Mouse (Mus musculus): Measurements from ENCODE around the gene Gsn. TPM values are rescaled to one million over a fixed set of nuclear protein-coding genes. Genes with fewer than 3 reads are reported as not detected.

Gsn gene
- polyA plus RNA-seq, 1 experiment from 2014 or later: 18.9 TPM

GRCm38 (mm10) chr2:35270531-35270984 is 14.4 kb downstream of the Gsn start:
- Histone ChIP-seq H3K27me3 (replicated peaks; ENCODE audit: low read depth, poor library complexity, severe bottlenecking) (no peaks in the 10 kb centered on the region), H3K4me1 (peaks cover 67% of the 10 kb centered on the region), H3K27ac (replicated peaks) (peak overlapping the region; percentile 54), H3K4me3 (no peak overlapping the region), H3K9me3 (no peaks in the 10 kb centered on the region), H3K36me3 (replicated peaks) (no peaks in the 10 kb centered on the region)
- WGBS: 21% methylated on average over 10 of the region's 10 CpGs
- peak; percentile 73 for DNase-seq (ENCODE audit: low spot score)

GRCm38 (mm10) chr2:35271817-35272216 is 15.6 kb downstream of the Gsn start:
- 48% methylated on average over 2 of the region's 2 CpGs for WGBS
- Histone ChIP-seq H3K4me1 (peaks cover 55% of the 10 kb centered on the region), H3K27me3 (replicated peaks; ENCODE audit: low read depth, poor library complexity, severe bottlenecking) (no peaks in the 10 kb centered on the region), H3K36me3 (replicated peaks) (no peaks in the 10 kb centered on the region), H3K27ac (replicated peaks) (no peak overlapping the region), H3K4me3 (no peak overlapping the region), H3K9me3 (no peaks in the 10 kb centered on the region)
- DNase-seq (ENCODE audit: low spot score): no peak

- DNase-seq (ENCODE audit: low spot score): no peak
- Histone ChIP-seq H3K9me3 (no peaks in the 10 kb centered on the region), H3K27me3 (replicated peaks; ENCODE audit: low read depth, poor library complexity, severe bottlenecking) (no peaks in the 10 kb centered on the region), H3K4me1 (peaks cover 50% of the 10 kb centered on the region), H3K4me3 (no peak overlapping the region), H3K36me3 (replicated peaks) (no peaks in the 10 kb centered on the region), H3K27ac (replicated peaks) (peak overlapping the region; percentile 83)
- WGBS: 91% methylated on average over 6 of the region's 6 CpGs
Measured at GRCm38 (mm10) chr2:35272881-35273280, 16.7 kb downstream of the Gsn start.

GRCm38 (mm10) chr2:35273536-35273935 is 17.4 kb downstream of the Gsn start:
- Histone ChIP-seq H3K9me3 (no peaks in the 10 kb centered on the region), H3K27ac (replicated peaks) (peak overlapping the region; percentile 83), H3K27me3 (replicated peaks; ENCODE audit: low read depth, poor library complexity, severe bottlenecking) (no peaks in the 10 kb centered on the region), H3K4me1 (peaks cover 45% of the 10 kb centered on the region), H3K4me3 (no peak overlapping the region), H3K36me3 (replicated peaks) (no peaks in the 10 kb centered on the region)
- DNase-seq (ENCODE audit: low spot score): peak; percentile 64
- WGBS: 29% methylated on average over 2 of the region's 2 CpGs

- WGBS: 83% methylated on average over 3 of the region's 3 CpGs
Measured at GRCm38 (mm10) chr2:35277686-35278085, 21.5 kb downstream of the Gsn start.

GRCm38 (mm10) chr2:35278371-35279210 is 22.4 kb downstream of the Gsn start:
- Histone ChIP-seq H3K4me1 (peaks cover 19% of the 10 kb centered on the region), H3K27ac (replicated peaks) (no peak overlapping the region), H3K36me3 (replicated peaks) (no peaks in the 10 kb centered on the region), H3K4me3 (no peak overlapping the region), H3K27me3 (replicated peaks; ENCODE audit: low read depth, poor library complexity, severe bottlenecking) (peaks cover 37% of the 10 kb centered on the region), H3K9me3 (no peaks in the 10 kb centered on the region)
- 84% methylated on average over 7 of the region's 7 CpGs for WGBS
- no peak for DNase-seq (ENCODE audit: low spot score)

More at GRCm38 (mm10) chr2:35277686-35278085, 21.5 kb downstream of the Gsn start:
- Histone ChIP-seq H3K36me3 (replicated peaks) (no peaks in the 10 kb centered on the region), H3K4me3 (no peak overlapping the region), H3K27me3 (replicated peaks; ENCODE audit: low read depth, poor library complexity, severe bottlenecking) (peaks cover 28% of the 10 kb centered on the region), H3K27ac (replicated peaks) (no peak overlapping the region), H3K4me1 (peaks cover 23% of the 10 kb centered on the region), H3K9me3 (no peaks in the 10 kb centered on the region)
- no peak for DNase-seq (ENCODE audit: low spot score)

GRCm38 (mm10) chr2:35280001-35280400 is 23.8 kb downstream of the Gsn start:
- no peaks in the 10 kb centered on the region for H3K36me3 ChIP-seq (replicated peaks)
- H3K27me3 ChIP-seq (replicated peaks; ENCODE audit: low read depth, poor library complexity, severe bottlenecking): peaks cover 51% of the 10 kb centered on the region
- H3K4me1 ChIP-seq: peaks cover 13% of the 10 kb centered on the region
- no peak overlapping the region for H3K4me3 ChIP-seq
- no peak overlapping the region for H3K27ac ChIP-seq (replicated peaks)
- H3K9me3 ChIP-seq: no peaks in the 10 kb centered on the region
- WGBS: 59% methylated on average over 3 of the region's 3 CpGs
- DNase-seq (ENCODE audit: low spot score): no peak

- H3K4me3 ChIP-seq: peak overlapping the region; percentile 60
- WGBS: 3% methylated on average over 32 of the region's 32 CpGs
- H3K9me3 ChIP-seq: no peaks in the 10 kb centered on the region
- peak overlapping the region; percentile 51 for H3K27ac ChIP-seq (replicated peaks)
- peaks cover 63% of the 10 kb centered on the region for H3K27me3 ChIP-seq (replicated peaks; ENCODE audit: low read depth, poor library complexity, severe bottlenecking)
- DNase-seq (ENCODE audit: low spot score): peak; percentile 46
- H3K36me3 ChIP-seq (replicated peaks): no peaks in the 10 kb centered on the region
- peaks cover 13% of the 10 kb centered on the region for H3K4me1 ChIP-seq
Measured at GRCm38 (mm10) chr2:35282214-35282613, 26.0 kb downstream of the Gsn start.

GRCm38 (mm10) chr2:35283997-35284396 is 27.8 kb downstream of the Gsn start:
- Histone ChIP-seq H3K36me3 (replicated peaks) (no peaks in the 10 kb centered on the region), H3K9me3 (no peaks in the 10 kb centered on the region), H3K4me1 (peaks cover 13% of the 10 kb centered on the region), H3K4me3 (no peak overlapping the region), H3K27me3 (replicated peaks; ENCODE audit: low read depth, poor library complexity, severe bottlenecking) (peaks cover 63% of the 10 kb centered on the region), H3K27ac (replicated peaks) (no peak overlapping the region)
- 81% methylated on average over 4 of the region's 4 CpGs for WGBS
- no peak for DNase-seq (ENCODE audit: low spot score)

- Histone ChIP-seq H3K27me3 (replicated peaks; ENCODE audit: low read depth, poor library complexity, severe bottlenecking) (peaks cover 62% of the 10 kb centered on the region), H3K36me3 (replicated peaks) (no peaks in the 10 kb centered on the region), H3K27ac (replicated peaks) (no peak overlapping the region), H3K4me1 (peaks cover 13% of the 10 kb centered on the region), H3K9me3 (no peaks in the 10 kb centered on the region), H3K4me3 (no peak overlapping the region)
- no peak for DNase-seq (ENCODE audit: low spot score)
- 78% methylated on average over 5 of the region's 5 CpGs for WGBS
Measured at GRCm38 (mm10) chr2:35285209-35285608, 29.0 kb downstream of the Gsn start.

GRCm38 (mm10) chr2:35287017-35287620 is 30.9 kb downstream of the Gsn start:
- Histone ChIP-seq H3K36me3 (replicated peaks) (no peaks in the 10 kb centered on the region), H3K27ac (replicated peaks) (no peak overlapping the region), H3K27me3 (replicated peaks; ENCODE audit: low read depth, poor library complexity, severe bottlenecking) (peaks cover 44% of the 10 kb centered on the region), H3K4me3 (no peak overlapping the region), H3K4me1 (peaks cover 11% of the 10 kb centered on the region), H3K9me3 (no peaks in the 10 kb centered on the region)
- 87% methylated on average over 12 of the region's 12 CpGs for WGBS
- DNase-seq (ENCODE audit: low spot score): no peak

GRCm38 (mm10) chr2:35288758-35289635 is 32.8 kb downstream of the Gsn start:
- 43% methylated on average over 13 of the region's 13 CpGs for WGBS
- DNase-seq (ENCODE audit: low spot score): peak; percentile 81
- Histone ChIP-seq H3K9me3 (no peaks in the 10 kb centered on the region), H3K36me3 (replicated peaks) (no peaks in the 10 kb centered on the region), H3K4me3 (no peak overlapping the region), H3K27me3 (replicated peaks; ENCODE audit: low read depth, poor library complexity, severe bottlenecking) (peaks cover 26% of the 10 kb centered on the region), H3K27ac (replicated peaks) (no peak overlapping the region), H3K4me1 (no peaks in the 10 kb centered on the region)
